Mouse (Mus musculus) lung, embryonic 14.5 days (tissue): ENCODE data around the gene Pltp. TPM values are rescaled to one million over a fixed set of nuclear protein-coding genes. Genes with fewer than 3 reads are reported as not detected.
"Not testable (repeated sequence)": the region's sequence is repeated elsewhere in the genome, so short reads cannot be mapped to it uniquely, and the experiment has no call there.

Source experiments
- ATAC-seq: fragments of 200-750 bp; cut with Nextera tagmentation; 2 replicates; pipeline ENCODE4 v1.8.0; 2017; ENCODE audit warnings: mild to moderate bottlenecking, moderate TSS enrichment, moderate library complexity; ENCODE audit not compliant: insufficient read depth
- DNase-seq: peaks from one replicate; pipeline ENCODE4 v3.0.0-alpha.2; 2015
- H3K27ac ChIP-seq: fragments of 300-500 bp; sonication (generic); 2 replicates; pipeline ENCODE4 v1.5.1; 2014; ENCODE audit warnings: low read depth, mild to moderate bottlenecking, moderate library complexity
- H3K27me3 ChIP-seq: fragments of 300-500 bp; sonication (generic); 2 replicates; pipeline ENCODE4 v1.6.1; 2014; ENCODE audit warnings: low read length, control low read depth; ENCODE audit not compliant: insufficient read depth
- H3K36me3 ChIP-seq: fragments of 300-500 bp; sonication (generic); 2 replicates; pipeline ENCODE4 v1.6.1; 2014; ENCODE audit warnings: control low read depth; ENCODE audit not compliant: insufficient read depth
- H3K4me1 ChIP-seq: fragments of 300-500 bp; sonication (generic); 2 replicates; pipeline ENCODE4 v1.6.1; 2014; ENCODE audit warnings: antibody characterized with exemption, control low read depth; ENCODE audit not compliant: insufficient read depth
- H3K4me2 ChIP-seq: fragments of 300-500 bp; sonication (generic); 2 replicates; pipeline ENCODE4 v1.6.1; 2014; ENCODE audit warnings: mild to moderate bottlenecking
- H3K4me3 ChIP-seq: fragments of 300-500 bp; sonication (generic); 2 replicates; pipeline ENCODE4 v1.5.1; 2014; ENCODE audit warnings: low read depth, low read length
- H3K9ac ChIP-seq: fragments of 300-500 bp; sonication (generic); 2 replicates; pipeline ENCODE4 v1.6.1; 2014
- H3K9me3 ChIP-seq: fragments of 300-500 bp; sonication (generic); 2 replicates; pipeline ENCODE4 v1.6.1; 2016; ENCODE audit warnings: low read depth, low read length, control low read depth
- CTCF ChIP-seq: IDR thresholded peaks from 2 replicates; pipeline ENCODE4 v1.5.1; 2016; ENCODE audit warnings: antibody characterized with exemption, low read depth
- WGBS: fragments of 180-500 bp; shearing (Covaris S2); extraction: QIAGEN DNeasy Blood & Tissue Kit; methylation state at CpG from one replicate; pipeline ENCODE4 v1.1.7; 2014; 5-methylcytosine and 5-hydroxymethylcytosine counted together
- polyA plus RNA-seq: library from polyadenylated mRNA; unstranded; fragments of >200 nt; fragmentation: Nextera tagmentation; extraction: Ambion mirVana; gene quantifications from 2 replicates; pipeline ENCODE4 v1.2.1, GENCODE M21; 2014

The Pltp gene
- polyA plus RNA-seq, 1 experiment from 2014 or later, result 126 TPM

DNA sequence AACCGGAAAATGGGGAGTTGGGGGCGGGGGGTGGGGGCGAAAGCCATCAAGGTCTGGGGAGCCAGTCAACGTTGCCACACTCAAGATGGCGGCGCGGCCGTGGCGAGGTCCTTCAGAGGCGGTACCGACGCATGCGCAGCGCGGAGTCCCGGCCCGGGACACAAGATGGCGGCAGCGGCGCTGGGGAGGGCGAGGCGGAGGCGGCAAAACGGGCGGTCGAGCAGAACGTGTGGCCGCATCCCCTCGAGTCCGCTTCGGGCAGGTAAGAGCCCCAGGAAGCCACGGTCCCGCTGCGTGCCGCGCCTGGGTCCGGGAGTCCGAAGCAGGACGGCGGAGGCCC, 21.7 kb upstream of the Pltp start, which contains the start of gene Pcif1:
Gene Pcif1, plus strand, starts transcription at position 77 of the 340 bp plus-strand sequence.
- Histone ChIP-seq H3K9ac (peak within 1 kb of the TSS; percentile 100), H3K9me3 (no peaks in the 10 kb centered on the region), H3K4me2 (peak within 1 kb of the TSS; percentile 90), H3K4me3 (peak within 1 kb of the TSS; percentile 94), H3K36me3 (peaks cover 26% of the 10 kb centered on the region), H3K27me3 (no peaks in the 10 kb centered on the region), H3K4me1 (peaks cover 9% of the 10 kb centered on the region), H3K27ac (peak within 1 kb of the TSS; percentile 100)
- DNase-seq (peak; percentile 95), ATAC-seq (peak; percentile 82)
- no peak for TF ChIP-seq CTCF
- under 1% methylated on average over 40 of the region's 40 CpGs for WGBS

DNA sequence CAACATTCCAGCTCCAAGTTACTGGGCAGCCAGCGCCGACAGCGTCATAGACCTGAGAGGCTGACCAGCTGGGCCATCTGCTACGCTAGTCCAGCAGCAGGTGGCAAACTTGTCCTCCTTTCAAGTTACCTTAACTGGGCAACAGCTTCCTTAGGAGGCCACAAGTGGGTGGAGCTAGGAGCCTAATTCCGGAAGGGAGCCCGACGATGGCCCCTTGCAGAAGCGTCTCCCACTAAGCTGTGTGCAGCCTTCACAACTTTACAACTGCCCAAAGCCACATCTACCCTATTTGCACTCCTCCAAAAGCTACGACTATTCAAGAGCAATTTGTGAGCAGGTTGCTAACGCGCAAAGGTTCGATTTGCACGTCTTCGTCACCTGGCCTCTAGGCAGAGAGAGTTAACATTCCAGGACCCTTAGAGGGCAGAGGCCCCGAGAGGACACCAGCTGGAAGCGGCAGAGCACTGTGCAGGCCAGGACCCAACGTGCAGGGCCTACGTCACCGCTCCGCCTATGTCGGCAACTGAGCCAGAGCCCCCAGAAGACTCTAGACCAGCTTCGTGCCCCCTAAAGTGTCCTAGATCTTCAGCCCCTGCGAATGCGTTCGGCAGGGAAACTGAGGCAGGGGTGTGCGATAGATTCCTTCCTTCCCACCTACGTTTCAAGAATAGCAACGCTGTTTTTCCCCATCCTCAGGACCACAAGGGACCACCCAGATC, 21.2 kb upstream of the Pltp start:
- H3K9ac ChIP-seq, result peak overlapping the region; percentile 100
- H3K36me3 ChIP-seq, result peaks cover 20% of the 10 kb centered on the region
- peak overlapping the region; percentile 94 for H3K4me3 ChIP-seq
- peaks cover 9% of the 10 kb centered on the region for H3K4me1 ChIP-seq
- H3K27ac ChIP-seq, result peak overlapping the region; percentile 100
- DNase-seq (peak; percentile 73), ATAC-seq (peak; percentile 56)
- peak overlapping the region; percentile 90 for H3K4me2 ChIP-seq
- H3K9me3 ChIP-seq, result no peaks in the 10 kb centered on the region
- no peaks in the 10 kb centered on the region for H3K27me3 ChIP-seq
- peak; percentile 13; the same call in 1 of the 2 replicates for TF ChIP-seq CTCF
- 2% methylated on average over 28 of the region's 28 CpGs for WGBS

DNA sequence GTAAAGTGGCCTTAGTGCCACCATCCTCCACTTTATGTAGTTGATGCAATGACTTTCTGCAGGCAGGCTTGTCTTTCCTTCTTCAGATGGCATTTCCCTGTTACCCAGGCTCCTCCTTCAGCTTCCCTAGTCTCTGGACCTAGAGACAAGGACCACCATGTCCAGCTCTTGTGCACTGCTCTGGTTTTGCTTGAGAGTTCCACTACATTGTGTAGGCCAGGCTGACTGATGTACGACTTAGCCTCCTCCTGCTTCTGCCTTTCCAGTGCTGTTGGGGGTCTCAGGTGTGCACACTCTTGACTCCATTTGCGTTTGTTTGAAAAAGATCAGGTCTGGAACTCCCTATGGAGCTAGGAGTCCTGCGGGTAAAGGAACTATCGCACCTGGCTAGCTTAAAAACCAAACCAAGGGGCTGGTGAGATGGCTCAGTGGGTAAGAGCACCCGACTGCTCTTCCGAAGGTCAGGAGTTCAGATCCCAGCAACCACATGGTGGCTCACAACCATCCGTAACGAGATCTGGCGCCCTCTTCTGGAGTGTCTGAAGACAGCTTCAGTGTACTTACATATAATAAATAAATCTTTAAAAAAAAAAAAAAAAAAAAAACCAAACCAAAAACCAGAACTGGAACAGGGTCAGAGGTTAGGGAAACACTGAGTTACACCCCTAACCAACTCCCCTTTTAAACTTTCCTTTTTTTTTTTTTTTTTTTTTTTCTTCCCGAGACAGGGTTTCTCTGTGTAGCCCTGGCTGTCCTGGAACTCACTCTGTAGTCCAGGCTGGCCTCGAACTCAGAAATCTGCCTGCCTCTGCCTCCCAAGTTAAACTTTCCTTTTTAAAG, 20.1 kb upstream of the Pltp start:
- not testable (repeated sequence) for H3K9me3 ChIP-seq, H3K27me3 ChIP-seq, H3K4me1 ChIP-seq, H3K9ac ChIP-seq, ATAC-seq, DNase-seq, H3K36me3 ChIP-seq
- WGBS, result 67% methylated on average over 11 of the region's 11 CpGs
- Histone ChIP-seq H3K4me2 (peak overlapping the region; percentile 90), H3K27ac (peak overlapping the region; percentile 20; the same call in 1 of the 2 replicates), H3K4me3 (peak overlapping the region; percentile 94)

DNA sequence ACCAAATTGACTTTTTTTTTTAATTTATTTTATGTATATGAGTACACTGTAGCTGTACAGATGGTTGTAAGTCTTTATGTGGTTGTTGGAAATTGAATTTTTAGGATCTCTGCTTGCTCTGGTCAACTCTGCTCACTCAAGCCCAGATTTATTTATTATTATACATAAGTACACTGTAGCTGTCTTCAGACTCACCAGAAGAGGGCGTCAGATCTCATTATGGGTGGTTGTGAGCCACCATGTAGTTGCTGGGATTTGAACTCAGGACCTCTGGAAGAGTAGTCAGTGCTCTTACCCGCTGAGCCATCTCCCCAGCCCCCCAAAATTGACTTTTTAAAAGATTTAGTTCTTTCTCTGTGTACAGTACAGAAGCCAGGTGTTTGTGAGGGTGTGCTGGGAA, 18.1 kb upstream of the Pltp start:
- DNase-seq, H3K9ac ChIP-seq, H3K4me1 ChIP-seq, ATAC-seq, H3K9me3 ChIP-seq, H3K36me3 ChIP-seq, H3K27me3 ChIP-seq, H3K27ac ChIP-seq, H3K4me2 ChIP-seq, H3K4me3 ChIP-seq: not testable (repeated sequence)
- TF ChIP-seq CTCF, result 0 out of 2 replicates have a peak, but pooled peaks have one; percentile 9
- 54% methylated on average over 2 of the region's 2 CpGs for WGBS

DNA sequence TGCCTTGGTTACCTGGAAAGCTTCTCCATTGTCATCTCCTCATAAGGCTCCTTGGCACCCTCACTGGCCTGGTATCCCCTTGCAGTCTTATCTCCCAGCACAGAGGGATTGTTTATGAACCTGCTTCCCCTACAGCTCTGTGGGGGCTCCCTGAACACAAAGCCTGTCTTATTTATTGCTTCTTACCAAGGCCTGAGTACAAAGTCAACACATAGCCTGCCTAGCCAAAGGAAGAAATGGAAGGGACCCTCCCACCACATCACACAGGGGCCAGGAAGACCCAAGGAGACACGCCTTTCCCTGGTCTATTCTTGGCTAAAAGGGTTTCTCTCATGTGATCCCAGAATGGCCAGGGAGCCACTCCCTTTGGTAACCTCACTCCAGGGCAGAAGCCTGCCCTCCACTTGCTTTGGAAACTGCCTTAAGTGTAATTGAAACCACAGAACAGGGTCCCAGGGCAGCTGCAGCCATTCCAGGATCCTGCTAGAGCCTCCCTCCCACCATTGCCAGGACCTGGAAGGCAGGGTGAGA, 16.8 kb upstream of the Pltp start:
- WGBS, result 15% methylated on average over 1 of the region's 1 CpGs
- Histone ChIP-seq H3K27ac (peak overlapping the region; percentile 63), H3K9ac (no peak overlapping the region), H3K27me3 (no peaks in the 10 kb centered on the region), H3K9me3 (no peaks in the 10 kb centered on the region), H3K4me2 (no peak overlapping the region), H3K4me1 (peaks cover 6% of the 10 kb centered on the region), H3K36me3 (0 out of 2 replicates have a peak, but pooled peaks cover 8% of the 10 kb centered on the region), H3K4me3 (no peak overlapping the region)
- ATAC-seq (no peak; the same call in 1 of the 2 replicates), DNase-seq (peak; percentile 65)
- no peak for TF ChIP-seq CTCF

DNA sequence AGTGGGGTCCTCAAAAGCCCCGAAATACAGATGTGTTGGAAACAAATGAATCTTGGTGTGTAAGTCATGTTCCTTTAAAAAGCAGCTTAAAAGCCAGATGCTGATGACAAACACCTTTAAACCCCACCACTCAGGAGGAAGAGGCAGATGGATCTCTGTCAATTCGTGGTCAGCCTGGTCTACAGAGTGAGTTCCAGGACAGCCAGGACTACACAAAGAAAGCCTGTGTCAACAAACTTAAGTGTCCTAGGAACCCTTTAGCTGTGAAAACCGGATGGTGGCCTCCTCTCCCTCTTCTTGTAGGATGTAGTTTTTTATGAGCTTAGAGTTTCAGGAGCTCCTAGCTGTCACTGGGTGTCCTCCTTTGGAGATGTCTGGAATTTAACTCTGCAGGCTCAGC, 16.1 kb upstream of the Pltp start:
- no peak for DNase-seq
- Histone ChIP-seq H3K27me3 (no peaks in the 10 kb centered on the region), H3K9me3 (no peaks in the 10 kb centered on the region), H3K4me2 (no peak overlapping the region), H3K9ac (no peak overlapping the region), H3K36me3 (0 out of 2 replicates have a peak, but pooled peaks cover 8% of the 10 kb centered on the region), H3K4me1 (peaks cover 6% of the 10 kb centered on the region), H3K4me3 (no peak overlapping the region), H3K27ac (peak overlapping the region; percentile 63)
- no peak for TF ChIP-seq CTCF
- no peak for ATAC-seq
- WGBS, result 29% methylated on average over 3 of the region's 3 CpGs
